Mouse (Mus musculus) G1E (cell line): ENCODE results near the gene Dnajc10.

Source experiments
- CTCF ChIP-seq: IDR thresholded peaks from 2 replicates; pipeline ENCODE4 v1.5.1; 2012; ENCODE audit warnings: low read depth, low read length, inconsistent platforms, mixed read lengths
- GATA1 ChIP-seq: IDR thresholded peaks from 2 replicates; pipeline ENCODE4 v1.6.1; 2012; ENCODE audit warnings: borderline replicate concordance, low read length, inconsistent platforms, mixed read lengths
- GATA2 ChIP-seq: IDR thresholded peaks from 2 replicates; pipeline ENCODE4 v1.6.1; 2012; ENCODE audit warnings: low read depth, low read length, inconsistent platforms, borderline replicate concordance
- TAL1 ChIP-seq: conservative IDR thresholded peaks from 2 replicates; pipeline ENCODE4 v1.6.1; 2012; ENCODE audit warnings: low read depth, low read length, inconsistent platforms, mixed read lengths

DNA sequence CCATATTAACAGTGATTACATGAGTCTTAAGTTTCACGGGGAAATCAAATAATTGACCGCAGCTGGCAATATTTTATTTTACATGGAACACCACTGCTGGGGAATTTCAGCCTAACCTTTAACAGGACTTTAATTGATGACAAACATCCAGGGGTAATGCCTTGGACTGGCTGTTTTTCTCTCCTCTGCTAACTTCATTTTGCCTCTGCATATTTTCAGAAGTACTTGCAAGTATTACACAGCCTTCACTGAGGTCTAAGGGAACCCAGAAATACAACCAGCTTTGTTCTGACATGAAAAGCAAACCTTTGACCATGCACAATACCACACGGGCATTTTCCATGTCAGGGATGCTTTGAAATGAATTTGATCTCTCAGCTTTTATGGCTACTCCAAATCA is 81.6 kb downstream of the Dnajc10 start:
- no peak for TF ChIP-seq CTCF
- TF ChIP-seq TAL1 = no peak
- TF ChIP-seq GATA2 = no peak
- no peak for TF ChIP-seq GATA1
